Mouse (Mus musculus) embryo, embryonic 9.5 days (tissue): ENCODE results near the gene Prl6a1.

ENCODE experiments used
- DNase-seq: peaks from one replicate; pipeline ENCODE4 v3.0.0-alpha.2; 2017; ENCODE audit errors: extremely low spot score

Prl6a1 gene

DNA sequence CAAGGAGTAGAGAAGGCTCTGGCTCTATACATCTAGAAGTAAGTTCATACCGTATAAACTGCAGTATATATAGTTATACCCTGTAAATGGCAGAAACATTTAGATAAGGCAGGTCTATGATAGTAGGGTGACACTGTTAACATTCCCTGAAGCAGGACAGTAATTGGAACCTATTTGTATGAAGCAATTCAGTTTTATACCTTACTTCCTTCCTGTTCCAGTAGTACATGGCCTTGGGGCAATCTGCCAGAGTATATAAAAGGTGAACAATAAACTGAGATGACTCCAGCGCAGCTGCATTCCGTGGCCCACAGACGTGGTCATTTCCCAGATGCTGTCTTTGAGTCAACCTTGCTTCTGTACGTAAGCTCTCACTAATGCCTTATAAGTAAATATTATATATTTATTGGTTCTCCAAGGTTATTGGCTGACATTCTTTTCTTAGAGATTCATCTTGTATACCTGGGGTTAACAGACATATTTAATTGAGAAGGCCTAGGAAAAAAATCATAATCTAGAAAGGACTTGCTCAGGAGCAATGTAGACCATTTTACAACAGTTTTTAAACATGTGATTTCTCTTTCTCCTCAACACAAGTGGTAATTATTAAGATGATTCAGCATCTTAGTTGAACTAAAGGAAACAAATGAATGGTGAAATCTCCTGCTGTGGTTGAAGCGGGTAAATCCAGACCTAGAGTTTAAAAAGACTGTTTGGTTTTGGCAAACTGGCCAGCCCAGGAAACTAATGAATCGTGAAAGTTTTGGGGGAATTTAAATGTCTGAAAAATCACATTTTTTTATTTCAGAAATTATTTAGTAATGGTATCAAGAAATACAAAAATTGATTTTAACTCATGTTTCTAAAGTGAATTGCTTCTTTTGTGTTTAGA lies at the start of gene Prl6a1:
Prl6a1 (plus strand) TSS at position 294 of the 892 bp plus-strand sequence.
- DNase-seq: no peak

DNA sequence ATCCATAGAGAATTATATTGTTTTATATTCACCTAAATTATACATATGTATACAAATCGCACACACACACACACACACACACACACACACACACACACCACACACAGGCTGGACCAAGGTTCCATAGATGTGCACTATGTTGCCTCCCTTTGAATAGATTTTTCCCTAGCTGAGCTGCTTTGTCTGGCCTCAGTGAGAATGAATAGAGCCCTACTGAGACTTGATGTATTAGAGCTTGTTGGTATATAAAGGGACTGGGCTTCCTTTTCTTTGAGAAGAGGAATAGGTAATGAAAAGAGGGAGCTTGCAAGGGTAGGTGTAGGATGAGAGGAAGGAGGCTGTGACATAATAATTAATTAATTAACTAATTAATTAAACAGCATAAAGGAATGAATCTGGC lies 22.6 kb downstream of the Prl6a1 start:
- no peak for DNase-seq

DNA sequence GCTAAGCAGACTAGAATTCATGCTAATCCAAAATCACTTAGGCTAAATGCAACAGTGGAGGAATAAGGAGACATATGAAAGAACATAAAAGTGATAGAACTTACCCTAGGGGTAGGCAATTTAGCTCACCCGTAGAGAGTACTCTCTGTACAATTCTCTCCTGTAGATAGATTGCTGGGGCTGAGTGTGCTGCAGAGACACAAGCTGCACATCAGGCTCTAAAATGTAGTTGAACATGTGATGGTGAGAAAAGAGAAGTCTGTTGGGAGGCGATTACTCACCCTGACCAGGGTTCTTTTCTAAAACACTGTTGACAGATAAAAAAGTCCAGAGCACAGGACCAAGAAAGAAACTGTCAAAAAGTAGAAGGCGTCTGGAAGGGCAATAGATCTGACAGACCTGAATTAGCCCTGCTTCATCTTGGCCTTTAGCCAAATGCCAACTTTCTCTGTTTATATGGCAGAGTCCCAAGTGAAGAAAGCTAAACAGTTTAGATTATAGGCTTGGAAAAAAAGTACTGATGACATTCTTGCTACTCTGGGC lies 30.4 kb downstream of the Prl6a1 start:
- DNase-seq: no peak

DNA sequence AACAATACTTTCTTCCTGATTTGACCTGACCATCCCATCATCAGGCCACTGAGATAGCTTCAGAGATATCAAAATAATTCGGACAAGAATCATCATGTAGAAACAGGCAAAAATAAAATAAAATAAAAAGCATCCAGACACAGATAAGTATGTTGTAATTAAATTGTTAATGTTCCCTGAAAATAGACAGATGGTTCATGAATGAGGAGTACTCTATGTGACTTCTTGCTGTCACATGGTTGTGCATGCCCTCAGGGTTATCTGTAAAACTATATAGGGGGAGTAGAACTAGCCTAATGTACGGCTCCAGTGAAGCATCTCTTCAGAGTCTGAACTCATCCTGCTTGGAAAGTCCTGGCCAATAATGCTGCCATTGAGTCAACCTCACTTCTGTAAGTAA lies 32.9 kb downstream of the Prl6a1 start, which contains the start of gene Prl8a2:
Prl8a2 (plus strand) TSS at position 301 of the 400 bp plus-strand sequence.
- DNase-seq: no peak
